Mouse (Mus musculus) left cerebral cortex, postnatal 10 days (tissue): ENCODE results near the gene Atp1a3. TPM values are rescaled to one million over a fixed set of nuclear protein-coding genes. Genes with fewer than 3 reads are reported as not detected.
"Not testable (repeated sequence)": the region's sequence is repeated elsewhere in the genome, so short reads cannot be mapped to it uniquely, and the experiment has no call there.

ENCODE experiments used
- DNase-seq, 2 experiments: peaks; one replicate each; pipeline ENCODE4 v3.0.0; 2021 to 2022; ENCODE audit warnings: low spot score in 2 of 2, mixed read lengths in 1 of 2; ENCODE audit errors: extremely low spot score in 1 of 2
- intact Hi-C: fragments of 180-260 bp; cut with DNase I; formaldehyde crosslinking; loops from one replicate; pipeline ENCODE4 v1.15.1; 2025
- total RNA-seq, 2 experiments: library from RNA; stranded (reverse); gene quantifications; 2 replicates each; pipeline ENCODE4 v1.2.3; 2021

Gene Atp1a3
- total RNA-seq = 1,000 to 10,000 TPM; 2,078 to 2,206 TPM

GRCm38 (mm10) chr7:25005421-25006065 is at the start of gene Atp1a3:
Gene Atp1a3 (minus strand): TSS chr7:25005958.
- peak; percentile 84 to 91 for DNase-seq
- intact Hi-C loops = no loop called here

GRCm38 (mm10) chr7:25052587-25052986 is 46.8 kb upstream of the Atp1a3 start:
- DNase-seq = no peak
- intact Hi-C loops = no loop called here

GRCm38 (mm10) chr7:25049295-25049930 is 43.7 kb upstream of the Atp1a3 start:
- intact Hi-C loops = no loop called here
- DNase-seq = no peak

GRCm38 (mm10) chr7:25047363-25047762 is 41.6 kb upstream of the Atp1a3 start:
- intact Hi-C loops = no loop called here
- DNase-seq = no peak

- DNase-seq, intact Hi-C loops: not testable (repeated sequence)
Measured at GRCm38 (mm10) chr7:25044599-25044998, 38.8 kb upstream of the Atp1a3 start.

GRCm38 (mm10) chr7:25041921-25042320 is 36.2 kb upstream of the Atp1a3 start:
- no peak for DNase-seq
- intact Hi-C loops = no loop called here

GRCm38 (mm10) chr7:25035916-25036315 is 30.2 kb upstream of the Atp1a3 start:
- intact Hi-C loops = no loop called here
- DNase-seq = peak; percentile 71 to 77

- intact Hi-C loops = no loop called here
- DNase-seq = no peak
Measured at GRCm38 (mm10) chr7:25034796-25035195, 29.0 kb upstream of the Atp1a3 start.

GRCm38 (mm10) chr7:25031528-25031927 is 25.8 kb upstream of the Atp1a3 start:
- no peak for DNase-seq
- intact Hi-C loops = no loop called here

GRCm38 (mm10) chr7:25030032-25030753 is 24.4 kb upstream of the Atp1a3 start:
- DNase-seq = peak in 1 of 2 experiments; percentile 77
- intact Hi-C loops = no loop called here

GRCm38 (mm10) chr7:25026452-25026851 is 20.7 kb upstream of the Atp1a3 start:
- intact Hi-C loops = no loop called here
- DNase-seq = no peak

- intact Hi-C loops = no loop called here
- DNase-seq = no peak
Measured at GRCm38 (mm10) chr7:25025855-25026439, 20.2 kb upstream of the Atp1a3 start.

GRCm38 (mm10) chr7:25011592-25011991 is 5.8 kb upstream of the Atp1a3 start:
- DNase-seq = no peak
- intact Hi-C loops = no loop called here

- intact Hi-C loops = no loop called here
- DNase-seq = peak; percentile 62 to 81
Measured at GRCm38 (mm10) chr7:25010090-25010913, 4.5 kb upstream of the Atp1a3 start.

GRCm38 (mm10) chr7:25009099-25009700 is 3.4 kb upstream of the Atp1a3 start:
- peak; percentile 73 to 80 for DNase-seq
- intact Hi-C loops = no loop called here

- intact Hi-C loops = no loop called here
Measured at GRCm38 (mm10) chr7:25008635-25009034, 2.9 kb upstream of the Atp1a3 start.

GRCm38 (mm10) chr7:25007609-25008374 is 2.0 kb upstream of the Atp1a3 start:
- intact Hi-C loops = no loop called here
- peak; percentile 81 to 87 for DNase-seq

More at GRCm38 (mm10) chr7:25008635-25009034, 2.9 kb upstream of the Atp1a3 start:
- DNase-seq = peak; percentile 45 to 76
